In the genomic region with DNA sequence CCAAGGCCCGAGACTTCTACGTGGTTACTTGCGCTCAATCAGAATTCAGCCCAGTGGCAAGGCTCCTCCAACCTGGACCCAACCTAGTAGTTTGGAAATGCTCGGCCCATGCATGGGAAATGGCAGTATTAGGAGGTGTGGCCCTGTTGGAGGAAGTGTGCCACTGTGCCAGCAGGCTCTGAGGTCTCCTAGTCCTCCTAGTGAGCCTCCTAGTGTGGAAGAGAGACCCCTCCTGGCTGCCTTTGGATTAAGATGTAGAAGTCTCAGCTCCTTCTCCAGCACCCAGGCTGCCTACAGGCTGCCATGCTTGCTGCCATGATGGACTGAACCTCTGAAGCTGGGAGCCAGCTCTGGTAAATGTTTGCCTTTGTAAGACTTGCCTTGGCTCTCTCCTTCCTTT, we compare ENCODE assay signal across 10 mouse cellular contexts. TPM values are rescaled to one million over a fixed set of nuclear protein-coding genes. Genes with fewer than 3 reads are reported as not detected.
A peak's percentile ranks its signal among the peaks of the same experiment; 100 is the strongest.
DNase-seq lines count a peak whose midpoint lies in the region; ATAC-seq and TF ChIP-seq lines count a peak whose summit lies in the region.
"Had no signal": no experiment of that assay in that cellular context is flagged by ENCODE, and none has a peak within 500 bp of the region (broad histone marks: within the 10 kb centered on the region; RNA-seq: fewer than 3 reads in every experiment).

No protein-coding gene starts in this region.

- no peak overlapping the region for H3K9ac ChIP-seq in liver, postnatal 0 days (replicated peaks)
- H3K9ac ChIP-seq in liver, embryonic 12.5 days, result no peak overlapping the region
- H3K9ac ChIP-seq in midbrain, embryonic 15.5 days, result no peak overlapping the region
- H3K9ac ChIP-seq: heart, embryonic 13.5 days had no signal

- no peak overlapping the region for H3K27ac ChIP-seq in liver, postnatal 0 days (ENCODE audit: low read depth)
- no peak overlapping the region for H3K27ac ChIP-seq in liver, embryonic 12.5 days
- no peak overlapping the region for H3K27ac ChIP-seq in midbrain, embryonic 15.5 days
- H3K27ac ChIP-seq: heart, embryonic 13.5 days had no signal

- peak; percentile 26 for DNase-seq in cerebellum, adult 9-10 months
- DNase-seq in cerebellum, postnatal 4 days (ENCODE audit: low spot score in 2 of 2), result no peak
- DNase-seq in liver, postnatal 0 days, result no peak
- DNase-seq in right cerebral cortex, postnatal 4 days, result no peak
- no peak for DNase-seq in kidney, adult 11 months
- DNase-seq: kidney, postnatal 25 days had no signal

- TF ChIP-seq EP300 in liver, postnatal 0 days (IDR thresholded peaks at IDR 0.05; ENCODE audit: low read depth), result no peak

- no peaks in the 10 kb centered on the region for H3K27me3 ChIP-seq in liver, postnatal 0 days (ENCODE audit: insufficient read depth, low read length)
- H3K27me3 ChIP-seq in liver, embryonic 12.5 days (replicated peaks), result peaks cover 34% of the 10 kb centered on the region
- H3K27me3 ChIP-seq in midbrain, embryonic 15.5 days (replicated peaks), result 0 out of 2 replicates have a peak, but pooled peaks cover 4% of the 10 kb centered on the region

- no peak for ATAC-seq in liver, postnatal 0 days
- no peak for ATAC-seq in liver, embryonic 12.5 days
- peak; percentile 34 for ATAC-seq in granulocyte monocyte progenitor cell, adult 5-6 weeks (replicated peaks; ENCODE audit: poor library complexity, severe bottlenecking)
- ATAC-seq in midbrain, embryonic 15.5 days (replicated peaks), result no peak

- no peak overlapping the region for H3K4me3 ChIP-seq in liver, postnatal 0 days (ENCODE audit: low read depth, low read length)
- H3K4me3 ChIP-seq in liver, embryonic 12.5 days, result no peak overlapping the region
- no peak overlapping the region for H3K4me3 ChIP-seq in midbrain, embryonic 15.5 days
- H3K4me3 ChIP-seq: heart, embryonic 13.5 days had no signal

- peak; percentile 37 for TF ChIP-seq CTCF in liver, postnatal 0 days (IDR thresholded peaks at IDR 0.05; ENCODE audit: low read depth)

- 79% methylated on average over 4 of the region's 4 CpGs for WGBS in liver, postnatal 0 days (ENCODE audit: insufficient replicate concordance)
- WGBS in liver, embryonic 12.5 days (ENCODE audit: insufficient replicate concordance), result 67% methylated on average over 4 of the region's 4 CpGs
- 64% methylated on average over 4 of the region's 4 CpGs for WGBS in midbrain, embryonic 15.5 days

- H3K4me1 ChIP-seq in liver, postnatal 0 days (ENCODE audit: insufficient read depth), result peaks cover 30% of the 10 kb centered on the region
- H3K4me1 ChIP-seq in liver, embryonic 12.5 days, result peaks cover 32% of the 10 kb centered on the region
- H3K4me1 ChIP-seq in midbrain, embryonic 15.5 days, result peaks cover 37% of the 10 kb centered on the region

- no peaks in the 10 kb centered on the region for H3K9me3 ChIP-seq in liver, postnatal 0 days (ENCODE audit: low read length)
- H3K9me3 ChIP-seq in liver, embryonic 12.5 days (replicated peaks), result no peaks in the 10 kb centered on the region
- H3K9me3 ChIP-seq in midbrain, embryonic 15.5 days, result no peaks in the 10 kb centered on the region
- H3K9me3 ChIP-seq: heart, embryonic 13.5 days had no signal

- no peaks in the 10 kb centered on the region for H3K36me3 ChIP-seq in liver, postnatal 0 days (replicated peaks; ENCODE audit: insufficient read depth, low read length)
- peaks cover 13% of the 10 kb centered on the region for H3K36me3 ChIP-seq in liver, embryonic 12.5 days
- no peaks in the 10 kb centered on the region for H3K36me3 ChIP-seq in midbrain, embryonic 15.5 days (replicated peaks)

- H3K4me2 ChIP-seq in liver, postnatal 0 days (ENCODE audit: low read depth, low read length), result no peak overlapping the region
- H3K4me2 ChIP-seq in liver, embryonic 12.5 days, result no peak overlapping the region
- H3K4me2 ChIP-seq in midbrain, embryonic 15.5 days, result peak overlapping the region; percentile 11; the same call in 1 of the 2 replicates
- H3K4me2 ChIP-seq: heart, embryonic 13.5 days had no signal

RNA-seq across cellular contexts. Expression of a gene that starts 2.5 kb away (rescaled TPM):
- 7.4 and 8.5 TPM in 2 replicates for polyA plus RNA-seq in liver, postnatal 0 days (2015; fragmentation: Nextera tagmentation; extraction: Ambion mirVana)
- polyA plus RNA-seq in liver, embryonic 12.5 days (2016; fragmentation: Nextera tagmentation; extraction: Ambion mirVana), result 11.4 and 12.2 TPM in 2 replicates
- 9.2 and 15.7 TPM in 2 replicates for total RNA-seq in granulocyte monocyte progenitor cell, adult 5-6 weeks (2014; fragmentation: Nextera tagmentation)
- total RNA-seq in granulocyte monocyte progenitor cell, adult 5-6 weeks (2017), result 5.2 and 10.3 TPM in 2 replicates
- polyA plus RNA-seq in midbrain, embryonic 15.5 days (2015; fragmentation: Nextera tagmentation; extraction: Ambion mirVana), result 22.1 and 23.9 TPM in 2 replicates

RNA-seq across cellular contexts. Expression of a gene that starts 8.4 kb away (rescaled TPM):
- polyA plus RNA-seq in liver, postnatal 0 days (2015; fragmentation: Nextera tagmentation; extraction: Ambion mirVana), result 0.07 TPM in 2 replicates
- polyA plus RNA-seq in liver, embryonic 12.5 days (2016; fragmentation: Nextera tagmentation; extraction: Ambion mirVana), result 0.12 and 0.19 TPM in 2 replicates
- 1.6 and 3.2 TPM in 2 replicates for total RNA-seq in granulocyte monocyte progenitor cell, adult 5-6 weeks (2014; fragmentation: Nextera tagmentation)
- total RNA-seq in granulocyte monocyte progenitor cell, adult 5-6 weeks (2017), result 1.0 and 2.6 TPM in 2 replicates
- 1.5 and 1.6 TPM in 2 replicates for polyA plus RNA-seq in midbrain, embryonic 15.5 days (2015; fragmentation: Nextera tagmentation; extraction: Ambion mirVana)
- polyA plus RNA-seq: heart, embryonic 13.5 days had no signal

RNA-seq across cellular contexts. Expression of a gene that starts 9.1 kb away (rescaled TPM):
- 8.0 and 8.5 TPM in 2 replicates for polyA plus RNA-seq in liver, postnatal 0 days (2015; fragmentation: Nextera tagmentation; extraction: Ambion mirVana)
- 42.3 and 44.0 TPM in 2 replicates for polyA plus RNA-seq in liver, embryonic 12.5 days (2016; fragmentation: Nextera tagmentation; extraction: Ambion mirVana)
- total RNA-seq in granulocyte monocyte progenitor cell, adult 5-6 weeks (2014; fragmentation: Nextera tagmentation), result 33.7 and 36.5 TPM in 2 replicates
- 30.7 and 40.0 TPM in 2 replicates for total RNA-seq in granulocyte monocyte progenitor cell, adult 5-6 weeks (2017)
- polyA plus RNA-seq in midbrain, embryonic 15.5 days (2015; fragmentation: Nextera tagmentation; extraction: Ambion mirVana), result 25.4 and 27.4 TPM in 2 replicates

RNA-seq across cellular contexts. Expression of a gene that starts 21.4 kb away (rescaled TPM):
- 4.2 TPM in 2 replicates for polyA plus RNA-seq in liver, postnatal 0 days (2015; fragmentation: Nextera tagmentation; extraction: Ambion mirVana)
- 10.9 and 12.0 TPM in 2 replicates for polyA plus RNA-seq in liver, embryonic 12.5 days (2016; fragmentation: Nextera tagmentation; extraction: Ambion mirVana)
- 9.8 and 11.6 TPM in 2 replicates for total RNA-seq in granulocyte monocyte progenitor cell, adult 5-6 weeks (2014; fragmentation: Nextera tagmentation)
- 4.3 and 6.3 TPM in 2 replicates for total RNA-seq in granulocyte monocyte progenitor cell, adult 5-6 weeks (2017)
- polyA plus RNA-seq in midbrain, embryonic 15.5 days (2015; fragmentation: Nextera tagmentation; extraction: Ambion mirVana), result 3.6 and 4.0 TPM in 2 replicates

RNA-seq across cellular contexts. Expression of a gene that starts 33.9 kb away (rescaled TPM):
- polyA plus RNA-seq in liver, postnatal 0 days (2015; fragmentation: Nextera tagmentation; extraction: Ambion mirVana), result 3.6 and 4.1 TPM in 2 replicates
- 10.4 and 11.2 TPM in 2 replicates for polyA plus RNA-seq in liver, embryonic 12.5 days (2016; fragmentation: Nextera tagmentation; extraction: Ambion mirVana)
- 1.4 and 5.7 TPM in 2 replicates for total RNA-seq in granulocyte monocyte progenitor cell, adult 5-6 weeks (2014; fragmentation: Nextera tagmentation)
- total RNA-seq in granulocyte monocyte progenitor cell, adult 5-6 weeks (2017), result 2.1 and 2.4 TPM in 2 replicates
- polyA plus RNA-seq in midbrain, embryonic 15.5 days (2015; fragmentation: Nextera tagmentation; extraction: Ambion mirVana), result 22.5 and 22.7 TPM in 2 replicates
